Mouse (Mus musculus): Measurements from ENCODE around the gene Acvr1. TPM values are rescaled to one million over a fixed set of nuclear protein-coding genes. Genes with fewer than 3 reads are reported as not detected.

The Acvr1 gene
- polyA plus RNA-seq, 1 experiment from 2014 or later = 5.9 TPM

GRCm38 (mm10) chr2:58566410-58567065 lies 419 bp downstream of the Acvr1 start:
- Histone ChIP-seq H3K36me3 (ENCODE audit: control insufficient read depth, insufficient read depth, low read length) (no peaks in the 10 kb centered on the region), H3K27me3 (ENCODE audit: control insufficient read depth, insufficient read depth, low read length) (no peaks in the 10 kb centered on the region), H3K4me2 (ENCODE audit: low read depth, low read length) (peak overlapping the region; percentile 82), H3K9ac (ENCODE audit: low read length) (peak overlapping the region; percentile 95), H3K4me3 (replicated peaks; ENCODE audit: low read length) (peak overlapping the region; percentile 93), H3K27ac (ENCODE audit: low read length) (peak overlapping the region; percentile 98), H3K9me3 (replicated peaks; ENCODE audit: control insufficient read depth, low read length) (no peaks in the 10 kb centered on the region), H3K4me1 (ENCODE audit: control insufficient read depth, insufficient read depth, low read length) (peaks cover 34% of the 10 kb centered on the region)
- under 1% methylated on average over 51 of the region's 78 CpGs for WGBS
- peak; percentile 53; the same call in 1 of the 2 replicates for ATAC-seq (ENCODE audit: insufficient read depth, low FRiP score)

- 6% methylated on average over 6 of the region's 6 CpGs for WGBS
- no peak for ATAC-seq (ENCODE audit: insufficient read depth, low FRiP score)
- Histone ChIP-seq H3K9ac (ENCODE audit: low read length) (peak overlapping the region; percentile 95), H3K27ac (ENCODE audit: low read length) (peak overlapping the region; percentile 98), H3K9me3 (replicated peaks; ENCODE audit: control insufficient read depth, low read length) (no peaks in the 10 kb centered on the region), H3K4me3 (replicated peaks; ENCODE audit: low read length) (peak overlapping the region; percentile 93), H3K4me2 (ENCODE audit: low read depth, low read length) (peak overlapping the region; percentile 82), H3K27me3 (ENCODE audit: control insufficient read depth, insufficient read depth, low read length) (no peaks in the 10 kb centered on the region), H3K4me1 (ENCODE audit: control insufficient read depth, insufficient read depth, low read length) (peaks cover 34% of the 10 kb centered on the region), H3K36me3 (ENCODE audit: control insufficient read depth, insufficient read depth, low read length) (no peaks in the 10 kb centered on the region)
These were observed 928 bp downstream of the Acvr1 start for GRCm38 (mm10) chr2:58566049-58566409.

- H3K27ac ChIP-seq (ENCODE audit: low read length) = peak overlapping the region; percentile 27; the same call in 1 of the 2 replicates
- H3K4me2 ChIP-seq (ENCODE audit: low read depth, low read length) = peak overlapping the region; percentile 82
- peak overlapping the region; percentile 93 for H3K4me3 ChIP-seq (replicated peaks; ENCODE audit: low read length)
- no peaks in the 10 kb centered on the region for H3K27me3 ChIP-seq (ENCODE audit: control insufficient read depth, insufficient read depth, low read length)
- H3K4me1 ChIP-seq (ENCODE audit: control insufficient read depth, insufficient read depth, low read length) = peaks cover 34% of the 10 kb centered on the region
- ATAC-seq (ENCODE audit: insufficient read depth, low FRiP score) = no peak
- H3K36me3 ChIP-seq (ENCODE audit: control insufficient read depth, insufficient read depth, low read length) = no peaks in the 10 kb centered on the region
- 51% methylated on average over 6 of the region's 6 CpGs for WGBS
- no peaks in the 10 kb centered on the region for H3K9me3 ChIP-seq (replicated peaks; ENCODE audit: control insufficient read depth, low read length)
- peak overlapping the region; percentile 58 for H3K9ac ChIP-seq (ENCODE audit: low read length)
These were observed 1.7 kb downstream of the Acvr1 start for GRCm38 (mm10) chr2:58565267-58565666.

GRCm38 (mm10) chr2:58562137-58562536 lies 4.8 kb downstream of the Acvr1 start:
- H3K4me3 ChIP-seq (replicated peaks; ENCODE audit: low read length) = no peak overlapping the region
- ATAC-seq (ENCODE audit: insufficient read depth, low FRiP score) = no peak

GRCm38 (mm10) chr2:58557045-58557845 lies 9.7 kb downstream of the Acvr1 start:
- Histone ChIP-seq H3K4me3 (replicated peaks; ENCODE audit: low read length) (no peak overlapping the region), H3K4me1 (ENCODE audit: control insufficient read depth, insufficient read depth, low read length) (peaks cover 20% of the 10 kb centered on the region; the same call in 1 of the 2 replicates), H3K27ac (ENCODE audit: low read length) (no peak overlapping the region), H3K36me3 (ENCODE audit: control insufficient read depth, insufficient read depth, low read length) (no peaks in the 10 kb centered on the region), H3K4me2 (ENCODE audit: low read depth, low read length) (no peak overlapping the region), H3K9ac (ENCODE audit: low read length) (no peak overlapping the region), H3K27me3 (ENCODE audit: control insufficient read depth, insufficient read depth, low read length) (no peaks in the 10 kb centered on the region), H3K9me3 (replicated peaks; ENCODE audit: control insufficient read depth, low read length) (no peaks in the 10 kb centered on the region)
- ATAC-seq (ENCODE audit: insufficient read depth, low FRiP score) = no peak
- 50% methylated on average over 9 of the region's 9 CpGs for WGBS

More at GRCm38 (mm10) chr2:58562137-58562536, 4.8 kb downstream of the Acvr1 start:
- 0 out of 2 replicates have a peak overlapping the region, but pooled peaks have one; percentile 6 for H3K27ac ChIP-seq (ENCODE audit: low read length)
- H3K4me2 ChIP-seq (ENCODE audit: low read depth, low read length) = no peak overlapping the region
- H3K4me1 ChIP-seq (ENCODE audit: control insufficient read depth, insufficient read depth, low read length) = peaks cover 21% of the 10 kb centered on the region
- WGBS = 37% methylated on average over 4 of the region's 4 CpGs
- no peaks in the 10 kb centered on the region for H3K36me3 ChIP-seq (ENCODE audit: control insufficient read depth, insufficient read depth, low read length)
- no peaks in the 10 kb centered on the region for H3K27me3 ChIP-seq (ENCODE audit: control insufficient read depth, insufficient read depth, low read length)
- no peak overlapping the region for H3K9ac ChIP-seq (ENCODE audit: low read length)
- H3K9me3 ChIP-seq (replicated peaks; ENCODE audit: control insufficient read depth, low read length) = no peaks in the 10 kb centered on the region

- WGBS = 55% methylated on average over 3 of the region's 3 CpGs
- no peak overlapping the region for H3K4me3 ChIP-seq (replicated peaks; ENCODE audit: low read length)
- no peak for ATAC-seq (ENCODE audit: insufficient read depth, low FRiP score)
These were observed 14.7 kb downstream of the Acvr1 start for GRCm38 (mm10) chr2:58552296-58552695.

GRCm38 (mm10) chr2:58551866-58552265 lies 15.1 kb downstream of the Acvr1 start:
- Histone ChIP-seq H3K4me3 (replicated peaks; ENCODE audit: low read length) (no peak overlapping the region), H3K4me2 (ENCODE audit: low read depth, low read length) (no peak overlapping the region), H3K9me3 (replicated peaks; ENCODE audit: control insufficient read depth, low read length) (no peaks in the 10 kb centered on the region), H3K27me3 (ENCODE audit: control insufficient read depth, insufficient read depth, low read length) (no peaks in the 10 kb centered on the region), H3K4me1 (ENCODE audit: control insufficient read depth, insufficient read depth, low read length) (peaks cover 42% of the 10 kb centered on the region), H3K36me3 (ENCODE audit: control insufficient read depth, insufficient read depth, low read length) (no peaks in the 10 kb centered on the region), H3K27ac (ENCODE audit: low read length) (no peak overlapping the region), H3K9ac (ENCODE audit: low read length) (no peak overlapping the region)
- WGBS = 64% methylated on average over 6 of the region's 6 CpGs
- no peak for ATAC-seq (ENCODE audit: insufficient read depth, low FRiP score)

More at GRCm38 (mm10) chr2:58552296-58552695, 14.7 kb downstream of the Acvr1 start:
- Histone ChIP-seq H3K27me3 (ENCODE audit: control insufficient read depth, insufficient read depth, low read length) (no peaks in the 10 kb centered on the region), H3K36me3 (ENCODE audit: control insufficient read depth, insufficient read depth, low read length) (no peaks in the 10 kb centered on the region), H3K27ac (ENCODE audit: low read length) (no peak overlapping the region), H3K9ac (ENCODE audit: low read length) (no peak overlapping the region), H3K4me1 (ENCODE audit: control insufficient read depth, insufficient read depth, low read length) (peaks cover 42% of the 10 kb centered on the region), H3K4me2 (ENCODE audit: low read depth, low read length) (no peak overlapping the region), H3K9me3 (replicated peaks; ENCODE audit: control insufficient read depth, low read length) (no peaks in the 10 kb centered on the region)

GRCm38 (mm10) chr2:58550488-58550887 lies 16.5 kb downstream of the Acvr1 start:
- Histone ChIP-seq H3K27me3 (ENCODE audit: control insufficient read depth, insufficient read depth, low read length) (no peaks in the 10 kb centered on the region), H3K4me3 (replicated peaks; ENCODE audit: low read length) (no peak overlapping the region), H3K36me3 (ENCODE audit: control insufficient read depth, insufficient read depth, low read length) (no peaks in the 10 kb centered on the region), H3K27ac (ENCODE audit: low read length) (no peak overlapping the region), H3K4me1 (ENCODE audit: control insufficient read depth, insufficient read depth, low read length) (peaks cover 38% of the 10 kb centered on the region), H3K9ac (ENCODE audit: low read length) (no peak overlapping the region), H3K9me3 (replicated peaks; ENCODE audit: control insufficient read depth, low read length) (no peaks in the 10 kb centered on the region), H3K4me2 (ENCODE audit: low read depth, low read length) (no peak overlapping the region)
- peak; percentile 47; the same call in 1 of the 2 replicates for ATAC-seq (ENCODE audit: insufficient read depth, low FRiP score)
- WGBS = 48% methylated on average over 9 of the region's 9 CpGs

GRCm38 (mm10) chr2:58549960-58550359 lies 17.0 kb downstream of the Acvr1 start:
- Histone ChIP-seq H3K4me2 (ENCODE audit: low read depth, low read length) (no peak overlapping the region), H3K9me3 (replicated peaks; ENCODE audit: control insufficient read depth, low read length) (no peaks in the 10 kb centered on the region), H3K9ac (ENCODE audit: low read length) (no peak overlapping the region), H3K27me3 (ENCODE audit: control insufficient read depth, insufficient read depth, low read length) (no peaks in the 10 kb centered on the region), H3K4me1 (ENCODE audit: control insufficient read depth, insufficient read depth, low read length) (peaks cover 38% of the 10 kb centered on the region), H3K36me3 (ENCODE audit: control insufficient read depth, insufficient read depth, low read length) (no peaks in the 10 kb centered on the region), H3K27ac (ENCODE audit: low read length) (no peak overlapping the region), H3K4me3 (replicated peaks; ENCODE audit: low read length) (no peak overlapping the region)
- ATAC-seq (ENCODE audit: insufficient read depth, low FRiP score) = no peak
- 46% methylated on average over 6 of the region's 6 CpGs for WGBS
